Mouse (Mus musculus): ENCODE results near the gene Bcl9l. TPM values are rescaled to one million over a fixed set of nuclear protein-coding genes. Genes with fewer than 3 reads are reported as not detected.
A peak's percentile ranks its signal among the peaks of the same experiment; 100 is the strongest.

The Bcl9l gene
- polyA plus RNA-seq, 1 experiment from 2014 or later = 2.0 TPM

DNA sequence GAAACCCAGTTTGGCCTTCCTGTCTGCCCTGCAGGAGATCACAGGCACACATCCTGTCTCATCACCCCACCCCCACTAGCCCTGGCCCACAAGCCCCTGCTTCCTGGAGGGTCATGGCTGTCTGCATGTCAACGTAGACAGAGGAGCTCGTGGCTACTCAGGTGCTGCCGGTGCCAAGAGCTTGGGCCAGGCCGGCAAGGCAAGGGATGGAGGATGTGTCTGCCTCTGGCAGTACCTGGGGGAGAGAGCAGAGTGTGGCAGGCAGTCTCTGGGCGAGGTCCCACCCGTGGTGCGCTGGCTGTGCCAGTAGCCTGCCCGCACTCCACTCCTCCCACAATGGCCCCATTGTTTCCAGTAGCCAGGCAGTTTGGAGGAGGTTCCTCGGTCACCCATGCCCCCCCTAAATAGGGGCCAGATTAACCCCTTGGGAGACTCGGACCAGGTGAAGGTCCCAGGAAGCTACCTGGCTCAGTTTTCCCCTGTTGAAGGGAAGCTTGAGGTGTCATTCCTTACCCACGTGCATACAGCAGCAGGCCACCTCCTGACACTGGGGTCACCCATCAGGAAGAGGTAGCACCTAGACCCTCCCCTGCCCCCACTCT is 11.7 kb downstream of the Bcl9l start:
- Histone ChIP-seq H3K9ac (replicated peaks) (peak overlapping the region; percentile 34; the same call in 1 of the 2 replicates), H3K27ac (ENCODE audit: low read depth) (peak overlapping the region; percentile 34; the same call in 1 of the 2 replicates), H3K27me3 (ENCODE audit: insufficient read depth, low read length) (0 out of 2 replicates have a peak, but pooled peaks cover 3% of the 10 kb centered on the region), H3K4me1 (ENCODE audit: insufficient read depth) (peaks cover 66% of the 10 kb centered on the region), H3K4me3 (ENCODE audit: low read depth, low read length) (no peak overlapping the region), H3K9me3 (ENCODE audit: low read length) (no peaks in the 10 kb centered on the region), H3K4me2 (ENCODE audit: low read depth, low read length) (no peak overlapping the region), H3K36me3 (replicated peaks; ENCODE audit: insufficient read depth, low read length) (no peaks in the 10 kb centered on the region)
- ATAC-seq (no peak), DNase-seq (no peak)
- 26% methylated on average over 11 of the region's 11 CpGs for WGBS (ENCODE audit: insufficient replicate concordance)
- no peak for TF ChIP-seq EP300 (IDR thresholded peaks at IDR 0.05; ENCODE audit: low read depth)
- no peak for TF ChIP-seq CTCF (IDR thresholded peaks at IDR 0.05; ENCODE audit: low read depth)

DNA sequence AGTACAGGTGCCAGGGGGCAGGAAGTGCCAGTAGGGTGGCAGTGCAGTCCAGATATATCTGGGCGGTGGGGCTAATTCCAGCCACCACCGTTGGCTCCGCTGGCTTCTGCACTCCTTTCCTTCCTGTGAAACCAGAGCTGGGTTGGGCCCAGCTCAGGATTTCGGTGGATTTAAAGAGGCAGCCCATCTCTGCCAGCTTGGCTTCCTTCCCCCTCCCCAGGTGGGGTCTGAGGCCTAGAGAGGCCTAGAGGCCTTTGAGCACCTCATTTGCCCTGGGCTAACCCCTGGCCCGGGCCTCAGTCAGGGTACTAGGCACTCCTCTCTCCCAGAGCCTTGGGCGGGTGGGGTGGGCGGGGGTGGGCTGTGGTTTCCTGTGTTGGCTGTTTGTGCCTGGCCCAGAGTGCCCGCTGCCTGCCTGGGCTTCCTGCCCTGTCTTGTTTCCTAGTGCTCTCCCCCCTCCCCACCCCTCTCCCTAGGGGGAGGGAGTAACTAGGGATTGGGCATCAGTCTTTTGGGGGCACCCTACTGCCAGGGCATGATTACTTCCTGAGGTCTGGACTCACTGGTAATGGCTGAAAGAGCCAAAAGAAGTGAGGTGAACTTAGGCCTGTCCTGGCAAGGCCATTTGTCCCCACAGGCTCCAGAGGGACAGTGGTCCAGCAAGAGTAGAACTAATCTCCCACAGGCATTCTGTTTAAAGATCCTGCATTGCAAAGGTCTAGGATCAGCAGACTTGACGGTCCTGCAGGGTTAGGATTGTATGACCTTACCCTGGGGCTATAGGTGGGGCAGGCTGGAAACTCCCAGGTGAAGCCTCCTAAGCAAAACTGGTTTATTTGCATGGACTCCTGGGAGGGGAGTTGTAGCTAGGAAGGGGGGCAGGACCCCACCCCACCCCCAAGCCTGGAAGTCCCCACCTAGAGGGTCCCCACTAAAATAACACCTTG is 12.5 kb downstream of the Bcl9l start:
- H3K4me3 ChIP-seq (ENCODE audit: low read depth, low read length) = no peak overlapping the region
- 0 out of 2 replicates have a peak, but pooled peaks cover 3% of the 10 kb centered on the region for H3K27me3 ChIP-seq (ENCODE audit: insufficient read depth, low read length)
- H3K36me3 ChIP-seq (replicated peaks; ENCODE audit: insufficient read depth, low read length) = no peaks in the 10 kb centered on the region
- ATAC-seq (no peak), DNase-seq (no peak)
- 27% methylated on average over 9 of the region's 9 CpGs for WGBS (ENCODE audit: insufficient replicate concordance)
- H3K4me1 ChIP-seq (ENCODE audit: insufficient read depth) = peaks cover 66% of the 10 kb centered on the region
- no peak overlapping the region for H3K4me2 ChIP-seq (ENCODE audit: low read depth, low read length)
- no peaks in the 10 kb centered on the region for H3K9me3 ChIP-seq (ENCODE audit: low read length)
- peak overlapping the region; percentile 34; the same call in 1 of the 2 replicates for H3K9ac ChIP-seq (replicated peaks)
- TF ChIP-seq EP300 (IDR thresholded peaks at IDR 0.05; ENCODE audit: low read depth) = no peak
- TF ChIP-seq CTCF (IDR thresholded peaks at IDR 0.05; ENCODE audit: low read depth) = no peak
- H3K27ac ChIP-seq (ENCODE audit: low read depth) = peak overlapping the region; percentile 34; the same call in 1 of the 2 replicates

DNA sequence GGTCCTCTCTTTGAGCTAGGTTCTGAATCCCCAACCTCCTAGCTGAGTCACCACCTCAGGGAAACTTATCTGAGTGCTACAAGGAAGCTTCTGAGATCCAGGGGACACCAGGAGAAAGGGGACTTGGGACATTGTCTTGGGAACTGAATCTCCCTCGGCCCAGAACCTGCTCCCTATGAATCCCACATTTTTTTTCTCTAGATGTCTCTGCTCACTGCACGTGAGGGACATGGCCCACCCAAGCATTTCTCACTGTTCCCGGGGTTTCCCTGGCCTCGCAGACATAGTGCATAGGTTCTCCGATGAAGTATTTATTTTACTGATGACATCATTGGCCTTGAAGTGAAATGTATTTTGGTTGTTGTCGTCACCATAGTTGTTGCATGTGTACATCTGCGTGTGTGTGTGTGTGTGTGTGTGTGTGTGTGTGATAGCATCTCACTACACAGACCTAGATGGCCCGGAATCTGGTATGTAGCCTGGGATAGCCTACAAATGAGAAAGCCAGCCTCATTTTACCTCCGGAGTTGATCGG is 13.3 kb downstream of the Bcl9l start:
- Histone ChIP-seq H3K4me3 (ENCODE audit: low read depth, low read length) (no peak overlapping the region), H3K36me3 (replicated peaks; ENCODE audit: insufficient read depth, low read length) (no peaks in the 10 kb centered on the region), H3K27ac (ENCODE audit: low read depth) (no peak overlapping the region), H3K9me3 (ENCODE audit: low read length) (no peaks in the 10 kb centered on the region), H3K4me2 (ENCODE audit: low read depth, low read length) (no peak overlapping the region), H3K4me1 (ENCODE audit: insufficient read depth) (peaks cover 59% of the 10 kb centered on the region), H3K9ac (replicated peaks) (no peak overlapping the region), H3K27me3 (ENCODE audit: insufficient read depth, low read length) (0 out of 2 replicates have a peak, but pooled peaks cover 3% of the 10 kb centered on the region)
- TF ChIP-seq EP300 (IDR thresholded peaks at IDR 0.05; ENCODE audit: low read depth) = no peak
- no peak for TF ChIP-seq CTCF (IDR thresholded peaks at IDR 0.05; ENCODE audit: low read depth)
- 64% methylated on average over 10 of the region's 10 CpGs for WGBS (ENCODE audit: insufficient replicate concordance)
- ATAC-seq (no peak), DNase-seq (no peak)

DNA sequence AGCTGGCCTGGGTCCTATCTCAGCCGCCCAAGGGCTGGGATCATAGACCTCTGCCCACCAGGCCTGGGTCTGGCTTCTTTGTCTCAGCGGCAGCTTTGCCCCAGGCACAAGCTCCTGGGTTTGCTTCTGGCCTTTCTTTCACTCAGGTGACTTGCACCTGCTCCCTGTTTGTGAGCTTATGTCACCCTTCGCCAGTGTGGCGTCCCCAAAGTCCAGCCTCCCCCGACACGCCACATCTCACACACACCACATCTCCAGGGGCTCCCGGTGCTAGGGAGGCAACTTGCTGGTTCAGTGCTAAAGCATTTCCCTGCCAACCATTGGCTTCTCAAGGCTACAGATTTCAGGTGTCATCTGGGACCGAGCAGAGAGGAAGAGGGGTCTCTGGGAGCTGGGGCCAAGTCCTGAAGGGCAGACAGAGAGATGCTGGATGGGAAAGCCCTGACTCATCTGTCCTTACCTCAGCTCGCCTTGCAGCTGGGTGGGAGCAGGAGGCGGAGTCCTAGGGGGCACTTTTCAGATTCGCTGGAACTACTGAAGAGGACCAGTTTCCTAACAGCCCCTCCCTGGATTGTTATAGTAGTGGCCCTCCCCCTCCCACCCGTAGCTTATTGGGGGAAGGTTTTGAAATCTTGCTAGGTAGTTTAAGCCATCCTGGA is 14.3 kb downstream of the Bcl9l start:
- Histone ChIP-seq H3K4me3 (ENCODE audit: low read depth, low read length) (no peak overlapping the region), H3K27ac (ENCODE audit: low read depth) (no peak overlapping the region), H3K9me3 (ENCODE audit: low read length) (no peaks in the 10 kb centered on the region), H3K36me3 (replicated peaks; ENCODE audit: insufficient read depth, low read length) (no peaks in the 10 kb centered on the region), H3K9ac (replicated peaks) (no peak overlapping the region; the same call in 1 of the 2 replicates), H3K27me3 (ENCODE audit: insufficient read depth, low read length) (0 out of 2 replicates have a peak, but pooled peaks cover 3% of the 10 kb centered on the region), H3K4me2 (ENCODE audit: low read depth, low read length) (no peak overlapping the region), H3K4me1 (ENCODE audit: insufficient read depth) (peaks cover 54% of the 10 kb centered on the region)
- DNase-seq (no peak), ATAC-seq (no peak)
- TF ChIP-seq EP300 (IDR thresholded peaks at IDR 0.05; ENCODE audit: low read depth) = no peak
- 56% methylated on average over 12 of the region's 12 CpGs for WGBS (ENCODE audit: insufficient replicate concordance)

DNA sequence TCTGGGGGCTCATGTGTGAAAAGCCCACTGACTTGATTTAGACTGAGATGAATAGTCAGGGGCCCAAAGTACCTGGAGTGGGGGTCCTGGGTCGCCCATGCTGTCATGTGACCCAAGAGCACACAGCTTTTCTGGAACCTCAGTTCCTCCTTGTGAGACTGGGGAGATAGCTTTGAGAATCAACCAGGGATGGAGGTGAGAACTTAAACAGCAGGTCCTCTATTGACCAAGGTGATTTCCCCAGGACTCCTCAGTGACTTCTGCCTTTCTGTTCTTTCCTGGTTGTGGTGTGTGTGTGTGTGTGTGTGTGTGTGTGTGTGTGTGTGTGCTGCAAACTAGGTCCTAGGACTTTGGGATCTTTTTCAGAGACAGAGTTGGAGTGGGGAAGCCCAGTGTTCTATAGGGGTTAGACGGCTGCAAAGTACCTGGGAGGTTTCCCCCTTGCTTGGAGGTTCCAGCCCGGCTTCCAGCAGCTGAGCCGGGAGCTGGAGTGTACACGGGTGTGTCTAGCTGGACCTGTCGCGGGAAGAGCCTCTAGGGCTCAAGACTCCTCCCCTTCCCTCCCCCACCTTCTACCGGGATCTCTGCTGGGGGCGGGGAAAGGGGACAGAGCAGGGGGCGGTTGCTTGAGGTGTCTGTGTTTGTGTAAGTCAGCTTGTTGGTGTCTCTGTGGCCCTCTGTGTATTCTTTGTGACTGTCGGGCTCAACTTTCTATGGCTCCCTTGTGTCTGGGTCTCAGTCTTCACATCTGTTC is 15.2 kb downstream of the Bcl9l start:
- Histone ChIP-seq H3K4me3 (ENCODE audit: low read depth, low read length) (peak overlapping the region; percentile 30), H3K36me3 (replicated peaks; ENCODE audit: insufficient read depth, low read length) (no peaks in the 10 kb centered on the region), H3K4me2 (ENCODE audit: low read depth, low read length) (peak overlapping the region; percentile 72), H3K4me1 (ENCODE audit: insufficient read depth) (peaks cover 50% of the 10 kb centered on the region), H3K9ac (replicated peaks) (peak overlapping the region; percentile 51), H3K27ac (ENCODE audit: low read depth) (peak overlapping the region; percentile 29), H3K9me3 (ENCODE audit: low read length) (no peaks in the 10 kb centered on the region), H3K27me3 (ENCODE audit: insufficient read depth, low read length) (0 out of 2 replicates have a peak, but pooled peaks cover 3% of the 10 kb centered on the region)
- peak; percentile 65 for DNase-seq
- no peak for TF ChIP-seq EP300 (IDR thresholded peaks at IDR 0.05; ENCODE audit: low read depth)
- TF ChIP-seq CTCF (IDR thresholded peaks at IDR 0.05; ENCODE audit: low read depth) = no peak
- WGBS (ENCODE audit: insufficient replicate concordance) = 3% methylated on average over 11 of the region's 11 CpGs
- peak; percentile 67 for ATAC-seq
